Mouse (Mus musculus) stomach, embryonic 16.5 days (tissue): ENCODE results near the gene Dnajc6. TPM values are rescaled to one million over a fixed set of nuclear protein-coding genes. Genes with fewer than 3 reads are reported as not detected.

ENCODE experiments used
- ATAC-seq: fragments of 200-750 bp; cut with Nextera tagmentation; 2 replicates; pipeline ENCODE4 v1.8.0; 2017; ENCODE audit warnings: moderate number of reproducible peaks, moderate TSS enrichment; ENCODE audit not compliant: insufficient read depth, low FRiP score
- H3K27ac ChIP-seq: fragments of 300-500 bp; sonication (generic); 2 replicates; pipeline ENCODE4 v1.5.1; 2014; ENCODE audit warnings: low read length
- H3K27me3 ChIP-seq: fragments of 300-500 bp; sonication (generic); 2 replicates; pipeline ENCODE4 v1.6.1; 2014; ENCODE audit warnings: low read length, control low read depth, mixed read lengths; ENCODE audit not compliant: control insufficient read depth, insufficient read depth
- H3K36me3 ChIP-seq: fragments of 300-500 bp; sonication (generic); 2 replicates; pipeline ENCODE4 v1.6.1; 2014; ENCODE audit warnings: low read length; ENCODE audit not compliant: control insufficient read depth, insufficient read depth
- H3K4me1 ChIP-seq: fragments of 300-500 bp; sonication (generic); 2 replicates; pipeline ENCODE4 v1.6.1; 2014; ENCODE audit warnings: low read length, control low read depth, mixed read lengths; ENCODE audit not compliant: control insufficient read depth, insufficient read depth
- H3K4me2 ChIP-seq: fragments of 300-500 bp; sonication (generic); 2 replicates; pipeline ENCODE4 v1.6.1; 2014; ENCODE audit warnings: low read depth, low read length, mixed read lengths
- H3K4me3 ChIP-seq: fragments of 300-500 bp; sonication (generic); replicated peaks from 2 replicates; pipeline ENCODE4 v1.5.1; 2014; ENCODE audit warnings: mild to moderate bottlenecking, low read length
- H3K9ac ChIP-seq: fragments of 300-500 bp; sonication (generic); 2 replicates; pipeline ENCODE4 v1.6.1; 2014; ENCODE audit warnings: low read length
- H3K9me3 ChIP-seq: fragments of 300-500 bp; sonication (generic); replicated peaks from 2 replicates; pipeline ENCODE4 v1.6.1; 2016; ENCODE audit warnings: low read length, control low read depth; ENCODE audit not compliant: control insufficient read depth
- WGBS: fragments of 180-500 bp; shearing (Covaris S2); extraction: QIAGEN DNeasy Blood & Tissue Kit; methylation state at CpG from one replicate; pipeline ENCODE4 v1.1.7; 2014; 5-methylcytosine and 5-hydroxymethylcytosine counted together
- polyA plus RNA-seq: library from polyadenylated mRNA; unstranded; fragments of >200 nt; fragmentation: Nextera tagmentation; extraction: Ambion mirVana; gene quantifications from 2 replicates; pipeline ENCODE4 v1.2.1, GENCODE M21; 2015

Dnajc6 gene
- polyA plus RNA-seq, 1 experiment from 2014 or later: 1.5 TPM

DNA sequence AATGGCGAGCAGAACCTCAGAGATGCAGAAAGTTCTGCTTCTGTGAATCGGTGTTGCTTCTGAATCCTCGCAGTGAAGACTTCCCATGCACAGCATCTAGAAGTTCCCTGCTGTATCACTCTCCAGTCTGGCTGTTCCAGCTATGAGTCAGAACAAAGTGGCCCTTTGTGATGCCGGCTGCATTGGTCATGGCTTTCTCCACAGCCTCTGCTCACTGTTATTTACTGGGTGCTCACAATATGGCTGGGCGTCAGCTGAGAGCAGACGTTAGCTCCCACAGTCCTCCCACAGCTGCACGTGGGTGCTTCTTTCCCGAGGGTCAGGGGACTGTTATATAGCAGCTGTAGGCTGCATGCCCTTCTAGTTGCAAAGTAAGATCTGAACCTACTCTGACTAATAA is 92.5 kb downstream of the Dnajc6 start:
- no peak for ATAC-seq
- WGBS: 65% methylated on average over 8 of the region's 8 CpGs
- Histone ChIP-seq H3K27ac (no peak overlapping the region), H3K4me2 (no peak overlapping the region), H3K9ac (no peak overlapping the region), H3K9me3 (no peaks in the 10 kb centered on the region), H3K4me3 (no peak overlapping the region), H3K27me3 (no peaks in the 10 kb centered on the region), H3K4me1 (no peaks in the 10 kb centered on the region), H3K36me3 (no peaks in the 10 kb centered on the region)

DNA sequence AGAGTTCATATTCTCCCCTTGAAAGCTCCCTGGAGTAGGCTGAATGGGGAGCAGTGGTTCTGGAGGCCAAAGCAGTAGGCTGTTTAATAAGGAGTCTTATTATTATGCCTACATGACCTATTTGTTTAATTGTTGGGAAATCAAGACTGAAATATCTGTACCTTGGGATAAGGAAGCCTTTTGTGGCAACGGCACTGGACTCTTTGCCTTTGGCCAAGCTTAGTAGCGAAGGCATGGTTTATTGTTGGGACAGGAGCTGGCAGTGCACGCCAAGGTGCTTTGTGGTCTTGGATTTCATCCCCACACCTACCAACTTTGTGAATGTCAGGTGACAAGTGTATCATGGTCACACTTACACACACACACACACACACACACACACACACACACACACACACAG is 93.3 kb downstream of the Dnajc6 start:
- WGBS: 93% methylated on average over 3 of the region's 3 CpGs
- no peaks in the 10 kb centered on the region for H3K36me3 ChIP-seq
- no peaks in the 10 kb centered on the region for H3K4me1 ChIP-seq
- no peak overlapping the region for H3K9ac ChIP-seq
- H3K27me3 ChIP-seq: no peaks in the 10 kb centered on the region
- no peak for ATAC-seq
- no peak overlapping the region for H3K27ac ChIP-seq
- H3K9me3 ChIP-seq: no peaks in the 10 kb centered on the region
- no peak overlapping the region for H3K4me3 ChIP-seq
- H3K4me2 ChIP-seq: no peak overlapping the region

- Histone ChIP-seq H3K27me3 (no peaks in the 10 kb centered on the region), H3K4me2 (no peak overlapping the region), H3K27ac (no peak overlapping the region), H3K36me3 (no peaks in the 10 kb centered on the region), H3K4me1 (no peaks in the 10 kb centered on the region), H3K4me3 (no peak overlapping the region), H3K9ac (no peak overlapping the region), H3K9me3 (no peaks in the 10 kb centered on the region)
- 86% methylated on average over 1 of the region's 1 CpGs for WGBS
- no peak for ATAC-seq
These were observed 95.0 kb downstream of the Dnajc6 start for GRCm38 (mm10) chr4:101591400-101591799.

DNA sequence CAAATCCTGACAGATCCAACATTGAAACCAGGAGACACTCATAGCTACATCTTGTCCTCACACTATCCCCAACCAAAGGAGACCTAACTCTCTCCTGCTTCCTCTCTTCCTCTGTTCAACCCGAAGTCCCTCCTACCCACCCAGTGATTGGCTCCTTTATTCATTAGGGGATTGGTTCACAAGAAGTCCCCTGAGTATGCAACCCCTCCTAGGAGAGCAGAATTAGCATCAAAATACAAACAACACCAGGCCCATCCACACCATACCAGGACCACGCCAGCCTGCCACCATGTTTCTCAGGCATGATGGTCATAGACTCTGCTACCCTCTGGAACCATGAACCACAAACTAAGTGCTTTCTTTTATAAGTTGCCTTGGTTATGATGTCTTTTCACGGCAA is 96.0 kb downstream of the Dnajc6 start:
- H3K4me3 ChIP-seq: no peak overlapping the region
- no peak for ATAC-seq
- 76% methylated on average over 3 of the region's 3 CpGs for WGBS
- no peak overlapping the region for H3K4me2 ChIP-seq
- H3K27me3 ChIP-seq: no peaks in the 10 kb centered on the region
- H3K4me1 ChIP-seq: no peaks in the 10 kb centered on the region
- H3K9me3 ChIP-seq: no peaks in the 10 kb centered on the region
- H3K9ac ChIP-seq: no peak overlapping the region
- no peak overlapping the region for H3K27ac ChIP-seq
- no peaks in the 10 kb centered on the region for H3K36me3 ChIP-seq

DNA sequence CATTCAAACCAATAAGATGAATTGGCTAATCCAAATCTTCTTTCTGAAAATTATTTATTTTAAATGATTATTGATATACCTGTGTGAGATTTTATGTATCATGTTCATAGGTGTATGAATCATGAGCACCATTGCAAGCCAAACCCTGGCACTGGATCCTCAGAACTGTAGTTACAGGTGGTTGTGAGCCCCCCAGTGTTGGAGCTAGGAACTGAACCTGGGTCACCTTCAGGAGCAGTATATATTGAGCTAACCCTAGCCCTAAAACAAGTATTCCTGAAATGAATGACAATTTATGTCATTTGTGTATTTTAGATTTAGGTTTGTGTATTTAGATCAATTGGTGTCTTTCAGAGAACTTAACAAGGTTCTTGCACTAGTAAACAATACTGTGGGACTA is 105.3 kb downstream of the Dnajc6 start:
- H3K4me1 ChIP-seq: no peaks in the 10 kb centered on the region

GRCm38 (mm10) chr4:101603635-101604034 is 107.2 kb downstream of the Dnajc6 start:
- H3K27ac ChIP-seq: no peak overlapping the region
- no peak overlapping the region for H3K9ac ChIP-seq
- 77% methylated on average over 3 of the region's 3 CpGs for WGBS
- H3K4me2 ChIP-seq: no peak overlapping the region
- no peaks in the 10 kb centered on the region for H3K27me3 ChIP-seq
- no peak for ATAC-seq
- no peak overlapping the region for H3K4me3 ChIP-seq
- H3K9me3 ChIP-seq: no peaks in the 10 kb centered on the region
- no peaks in the 10 kb centered on the region for H3K4me1 ChIP-seq
- no peaks in the 10 kb centered on the region for H3K36me3 ChIP-seq

More for the DNA sequence above, 105.3 kb downstream of the Dnajc6 start:
- Histone ChIP-seq H3K4me3 (no peak overlapping the region), H3K36me3 (no peaks in the 10 kb centered on the region), H3K27ac (no peak overlapping the region), H3K9me3 (no peaks in the 10 kb centered on the region), H3K9ac (no peak overlapping the region), H3K27me3 (no peaks in the 10 kb centered on the region), H3K4me2 (no peak overlapping the region)
- no peak for ATAC-seq

- Histone ChIP-seq H3K4me2 (no peak overlapping the region), H3K27ac (no peak overlapping the region), H3K36me3 (no peaks in the 10 kb centered on the region), H3K9ac (no peak overlapping the region), H3K9me3 (no peaks in the 10 kb centered on the region), H3K4me3 (no peak overlapping the region), H3K4me1 (no peaks in the 10 kb centered on the region), H3K27me3 (no peaks in the 10 kb centered on the region)
- 88% methylated on average over 5 of the region's 5 CpGs for WGBS
- ATAC-seq: no peak
These were observed 120.1 kb downstream of the Dnajc6 start for GRCm38 (mm10) chr4:101616520-101616919.

- Histone ChIP-seq H3K4me2 (no peak overlapping the region), H3K36me3 (no peaks in the 10 kb centered on the region), H3K27ac (no peak overlapping the region), H3K4me1 (no peaks in the 10 kb centered on the region), H3K27me3 (no peaks in the 10 kb centered on the region), H3K9ac (no peak overlapping the region), H3K9me3 (no peaks in the 10 kb centered on the region), H3K4me3 (no peak overlapping the region)
- WGBS: 65% methylated on average over 2 of the region's 2 CpGs
- ATAC-seq: no peak
These were observed 121.3 kb downstream of the Dnajc6 start for GRCm38 (mm10) chr4:101617742-101618141.

DNA sequence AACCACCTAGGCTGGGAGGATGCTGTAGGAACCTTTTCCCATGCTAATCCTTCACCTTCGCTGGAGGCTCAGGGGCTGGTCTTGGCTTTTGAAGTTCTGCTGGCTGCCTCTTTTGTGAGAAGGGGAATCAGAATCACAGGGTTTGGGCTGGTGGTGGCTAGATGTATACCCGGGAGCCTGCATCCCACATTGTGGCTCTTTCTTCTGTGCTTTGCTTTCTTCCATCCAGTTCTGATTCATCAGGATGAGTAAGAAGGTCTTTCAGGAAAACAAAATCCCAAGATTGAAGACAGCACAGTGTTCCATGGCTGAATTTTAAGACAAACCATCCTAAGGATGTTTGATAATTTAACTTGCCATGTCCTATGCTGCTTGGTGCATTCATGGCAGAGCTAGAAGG is 123.8 kb downstream of the Dnajc6 start:
- Histone ChIP-seq H3K9ac (no peak overlapping the region), H3K27me3 (no peaks in the 10 kb centered on the region), H3K4me3 (no peak overlapping the region), H3K4me1 (no peaks in the 10 kb centered on the region), H3K9me3 (no peaks in the 10 kb centered on the region), H3K36me3 (no peaks in the 10 kb centered on the region), H3K27ac (no peak overlapping the region), H3K4me2 (no peak overlapping the region)
- no peak for ATAC-seq
- 62% methylated on average over 2 of the region's 2 CpGs for WGBS

DNA sequence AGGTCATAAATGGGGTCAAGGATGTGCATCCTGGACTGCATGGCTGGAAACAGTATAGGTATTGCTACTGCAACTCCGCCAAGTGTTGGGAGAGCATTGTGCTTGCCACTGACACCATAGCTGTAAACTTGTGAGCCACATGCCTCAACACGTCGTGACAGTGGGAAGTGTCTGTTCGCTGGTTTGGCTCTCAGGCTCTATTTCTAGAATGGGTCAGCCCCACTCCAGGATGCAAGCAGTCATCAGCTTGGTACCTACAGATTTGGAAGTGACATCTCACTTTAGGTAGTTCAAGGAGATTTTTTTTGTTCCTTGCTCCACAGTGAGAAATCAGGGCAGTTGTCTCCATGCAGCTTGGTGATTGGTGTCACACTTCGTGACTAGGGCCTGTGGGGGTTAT is 124.8 kb downstream of the Dnajc6 start:
- Histone ChIP-seq H3K27ac (no peak overlapping the region), H3K9me3 (no peaks in the 10 kb centered on the region), H3K27me3 (no peaks in the 10 kb centered on the region), H3K4me2 (no peak overlapping the region), H3K4me1 (no peaks in the 10 kb centered on the region), H3K9ac (no peak overlapping the region), H3K4me3 (no peak overlapping the region), H3K36me3 (no peaks in the 10 kb centered on the region)
- ATAC-seq: no peak
- 87% methylated on average over 5 of the region's 5 CpGs for WGBS
